Mouse (Mus musculus): ENCODE data around the gene Atp6v1c2.

- TF ChIP-seq EP300 (IDR thresholded peaks at IDR 0.05), result no peak
- no peak for TF ChIP-seq CTCF (IDR thresholded peaks at IDR 0.05)
These were observed 62.5 kb downstream of the Atp6v1c2 start for GRCm38 (mm10) chr12:17266673-17266990.
